Mouse (Mus musculus): ENCODE measurements around the gene Ntng1. TPM values are rescaled to one million over a fixed set of nuclear protein-coding genes. Genes with fewer than 3 reads are reported as not detected.
A peak's percentile ranks its signal among the peaks of the same experiment; 100 is the strongest.

The Ntng1 gene
- total RNA-seq (2014; rRNA removed) (28.2 and 37.1 TPM in 2 replicates), polyA plus RNA-seq (2015; fragmentation: Nextera tagmentation; extraction: Ambion mirVana) (18.5 and 20.1 TPM in 2 replicates)

DNA sequence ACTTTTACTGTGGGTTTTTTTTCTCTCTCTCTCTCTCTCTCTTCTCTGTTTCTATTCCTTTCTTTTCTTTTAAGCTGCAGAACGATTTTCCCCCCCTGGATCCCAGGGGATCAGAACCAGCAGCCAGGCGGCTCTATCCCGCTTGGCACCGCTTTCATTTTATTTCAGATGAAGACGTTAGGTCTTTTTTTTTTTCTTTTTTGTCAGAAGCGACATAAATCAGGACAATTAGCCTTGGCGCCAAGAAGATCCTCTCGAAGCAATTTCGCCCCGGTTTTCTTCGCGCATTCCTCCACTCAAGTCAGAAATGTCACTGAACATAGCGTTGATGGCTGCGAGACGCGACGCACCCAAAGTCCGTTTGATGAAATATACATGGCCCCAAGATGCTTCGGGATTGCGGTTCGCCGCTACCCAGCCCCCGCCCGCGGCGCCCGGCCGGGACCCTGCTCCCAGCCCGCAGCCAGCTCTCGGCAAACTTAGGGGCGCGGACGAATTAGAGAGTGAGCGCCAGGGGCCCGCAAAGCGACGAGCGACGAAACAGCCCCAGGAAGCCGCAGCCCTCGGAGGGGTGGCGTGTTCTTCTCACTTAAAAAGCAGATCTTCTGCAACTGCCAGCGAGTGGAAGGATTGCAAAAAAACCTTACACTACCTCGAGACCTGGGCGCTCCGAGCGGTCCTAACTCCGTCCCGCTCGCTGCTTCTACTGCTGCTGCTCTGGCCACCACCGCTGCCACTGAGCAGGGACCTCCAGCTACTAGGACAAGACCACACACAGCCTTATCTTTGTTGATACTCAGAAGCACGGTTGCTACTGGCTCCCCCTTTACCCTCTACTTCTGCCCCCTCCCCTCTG is at the start of gene Ntng1:
Ntng1 (minus strand) TSS at position 806 of the 856 bp plus-strand sequence.
- TF ChIP-seq CTCF (IDR thresholded peaks at IDR 0.05; ENCODE audit: low read depth): no peak
- WGBS: under 1% methylated on average over 50 of the region's 52 CpGs
- Histone ChIP-seq H3K27ac (peak within 1 kb of the TSS; percentile 62; the same call in 1 of the 2 replicates), H3K4me2 (ENCODE audit: low read depth, low read length) (peak within 1 kb of the TSS; percentile 97), H3K4me3 (ENCODE audit: low read length) (peak within 1 kb of the TSS; percentile 83), H3K27me3 (ENCODE audit: insufficient read depth, low read length) (no peaks in the 10 kb centered on the region), H3K36me3 (ENCODE audit: insufficient read depth, low read length) (no peaks in the 10 kb centered on the region), H3K4me1 (ENCODE audit: insufficient read depth, low read length) (no peaks in the 10 kb centered on the region), H3K9ac (replicated peaks; ENCODE audit: low read length) (peak within 1 kb of the TSS; percentile 67), H3K9me3 (ENCODE audit: low read length) (no peaks in the 10 kb centered on the region)
- ATAC-seq: peak; percentile 58
- DNase-seq (ENCODE audit: low spot score): peak; percentile 70

GRCm38 (mm10) chr3:110187401-110187948 is 43.7 kb upstream of the Ntng1 start:
- ATAC-seq (no peak), DNase-seq (ENCODE audit: low spot score) (no peak)
- H3K4me3 ChIP-seq (ENCODE audit: low read length): no peak overlapping the region
- no peaks in the 10 kb centered on the region for H3K27me3 ChIP-seq (ENCODE audit: insufficient read depth, low read length)
- no peaks in the 10 kb centered on the region for H3K36me3 ChIP-seq (ENCODE audit: insufficient read depth, low read length)
- H3K9ac ChIP-seq (replicated peaks; ENCODE audit: low read length): no peak overlapping the region
- H3K9me3 ChIP-seq (ENCODE audit: low read length): no peaks in the 10 kb centered on the region
- no peak overlapping the region for H3K4me2 ChIP-seq (ENCODE audit: low read depth, low read length)
- 85% methylated on average over 5 of the region's 5 CpGs for whole genome bisulfite sequencing
- no peak for TF ChIP-seq CTCF (IDR thresholded peaks at IDR 0.05; ENCODE audit: low read depth)
- H3K27ac ChIP-seq: no peak overlapping the region
- no peaks in the 10 kb centered on the region for H3K4me1 ChIP-seq (ENCODE audit: insufficient read depth, low read length)

DNA sequence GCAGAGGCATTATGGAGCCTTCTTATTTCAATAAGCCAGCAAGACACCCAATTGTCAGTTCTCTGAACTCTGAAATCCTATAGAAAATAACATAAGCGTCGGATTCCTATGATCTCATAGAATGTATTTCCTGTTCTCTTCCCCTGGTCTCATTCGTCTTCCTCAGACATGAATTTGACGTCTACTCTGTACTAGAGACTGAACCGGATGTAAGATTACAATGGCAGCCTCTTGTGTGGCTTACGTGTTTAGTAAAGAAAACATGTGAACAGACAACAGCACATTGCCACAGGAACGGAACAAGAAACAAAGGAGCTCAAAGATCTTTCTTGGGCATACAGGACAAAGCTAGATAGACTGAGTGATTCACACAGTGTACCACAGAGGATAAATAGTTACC is 5.3 kb upstream of the Ntng1 start:
- H3K9me3 ChIP-seq (ENCODE audit: low read length): no peaks in the 10 kb centered on the region
- H3K9ac ChIP-seq (replicated peaks; ENCODE audit: low read length): no peak overlapping the region
- no peaks in the 10 kb centered on the region for H3K27me3 ChIP-seq (ENCODE audit: insufficient read depth, low read length)
- no peak for DNase-seq (ENCODE audit: low spot score)
- ATAC-seq: no peak
- TF ChIP-seq CTCF (IDR thresholded peaks at IDR 0.05; ENCODE audit: low read depth): no peak
- H3K4me1 ChIP-seq (ENCODE audit: insufficient read depth, low read length): no peaks in the 10 kb centered on the region
- no peak overlapping the region for H3K4me3 ChIP-seq (ENCODE audit: low read length)
- WGBS: 74% methylated on average over 7 of the region's 7 CpGs
- H3K4me2 ChIP-seq (ENCODE audit: low read depth, low read length): no peak overlapping the region
- no peaks in the 10 kb centered on the region for H3K36me3 ChIP-seq (ENCODE audit: insufficient read depth, low read length)
- H3K27ac ChIP-seq: no peak overlapping the region

DNA sequence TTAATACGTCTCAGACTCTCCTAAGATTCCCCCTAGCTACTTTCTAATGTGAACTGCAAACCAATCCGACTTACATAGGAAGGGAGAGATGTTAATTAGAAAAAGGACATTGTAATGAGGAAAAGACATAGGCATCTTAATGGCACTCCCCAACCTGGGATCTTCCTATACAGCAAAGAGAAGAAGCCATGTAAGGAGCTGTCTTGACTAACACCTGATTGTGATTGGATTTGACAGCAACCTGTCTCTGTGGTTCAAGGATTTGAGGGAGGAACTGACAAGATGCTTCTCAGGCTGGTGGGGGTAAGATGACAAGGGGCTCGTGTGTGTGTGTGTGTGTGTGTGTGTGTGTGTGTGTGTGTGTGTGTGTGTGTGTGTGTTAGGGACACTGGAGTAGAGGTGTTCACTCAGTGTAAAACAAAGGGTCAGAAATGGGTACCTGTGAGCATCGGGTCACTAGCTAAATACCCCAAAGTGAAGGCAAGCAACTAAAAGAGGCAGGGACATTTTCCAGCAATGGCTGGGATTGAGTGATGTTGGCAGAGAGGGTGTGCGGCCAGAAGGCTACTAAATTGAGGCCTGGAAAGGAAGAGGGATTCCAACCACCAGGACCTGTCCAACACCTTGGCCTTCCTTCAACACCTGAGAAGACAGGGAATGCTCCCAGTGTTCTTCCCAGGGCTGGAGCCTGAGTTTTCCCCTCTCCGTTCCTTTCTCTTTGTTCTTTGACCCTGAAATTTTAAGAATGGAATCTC is 667 bp upstream of the Ntng1 start:
- Histone ChIP-seq H3K27me3 (ENCODE audit: insufficient read depth, low read length) (no peaks in the 10 kb centered on the region), H3K4me3 (ENCODE audit: low read length) (peak overlapping the region; percentile 83), H3K36me3 (ENCODE audit: insufficient read depth, low read length) (no peaks in the 10 kb centered on the region), H3K9ac (replicated peaks; ENCODE audit: low read length) (no peak overlapping the region; the same call in 1 of the 2 replicates), H3K4me2 (ENCODE audit: low read depth, low read length) (peak overlapping the region; percentile 97), H3K27ac (no peak overlapping the region), H3K9me3 (ENCODE audit: low read length) (no peaks in the 10 kb centered on the region), H3K4me1 (ENCODE audit: insufficient read depth, low read length) (no peaks in the 10 kb centered on the region)
- DNase-seq (ENCODE audit: low spot score): no peak
- ATAC-seq: no peak
- TF ChIP-seq CTCF (IDR thresholded peaks at IDR 0.05; ENCODE audit: low read depth): no peak
- 45% methylated on average over 6 of the region's 6 CpGs for WGBS

DNA sequence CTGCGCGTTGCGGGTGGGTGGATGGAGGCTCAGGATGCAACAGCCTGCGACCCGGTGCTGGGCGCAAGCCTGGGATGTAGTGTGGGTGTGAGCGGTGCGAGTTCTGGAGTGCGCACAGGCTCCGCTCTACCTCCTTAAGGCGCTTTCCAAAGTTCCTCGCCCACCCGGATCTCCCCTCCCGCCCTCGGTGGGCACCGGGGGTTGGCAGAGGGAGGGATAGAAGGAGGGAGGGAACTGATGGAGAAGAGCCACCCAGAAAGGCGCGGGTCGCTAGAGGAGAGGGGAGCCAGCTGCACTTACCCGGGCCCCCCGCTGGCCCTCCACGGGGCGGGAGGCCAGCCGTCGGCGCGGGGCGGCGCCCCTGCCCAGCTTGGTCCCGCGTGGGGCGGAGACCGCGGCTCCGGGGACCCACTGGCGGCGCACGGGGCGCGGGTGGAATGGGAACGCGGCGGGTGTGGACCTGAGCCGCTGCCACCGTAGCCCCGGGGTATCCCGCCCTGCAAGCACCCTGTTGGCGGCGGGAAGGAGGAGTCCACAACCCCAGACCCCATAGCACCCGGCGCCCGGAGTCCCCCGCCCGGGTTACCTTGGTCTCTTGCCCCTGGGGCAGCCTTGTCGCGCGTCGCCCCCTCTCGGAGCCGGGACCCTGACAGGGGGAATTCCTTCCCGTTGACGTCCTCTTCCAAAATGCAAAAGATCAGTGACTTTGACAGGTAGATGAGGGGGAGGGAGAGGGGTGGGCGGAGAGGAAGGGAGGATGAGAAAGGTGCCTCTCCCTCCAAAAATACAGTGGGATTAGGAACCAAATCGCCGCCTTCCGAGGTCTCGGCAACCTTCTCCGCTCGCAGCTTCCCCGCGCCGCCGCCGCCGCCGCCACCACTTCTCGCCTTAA is 1.3 kb downstream of the Ntng1 start:
- peak; percentile 23; the same call in 1 of the 2 replicates for TF ChIP-seq CTCF (IDR thresholded peaks at IDR 0.05; ENCODE audit: low read depth)
- peak; percentile 52 for ATAC-seq
- Histone ChIP-seq H3K27me3 (ENCODE audit: insufficient read depth, low read length) (no peaks in the 10 kb centered on the region), H3K27ac (peak overlapping the region; percentile 62; the same call in 1 of the 2 replicates), H3K9ac (replicated peaks; ENCODE audit: low read length) (peak overlapping the region; percentile 67), H3K4me2 (ENCODE audit: low read depth, low read length) (peak overlapping the region; percentile 97), H3K9me3 (ENCODE audit: low read length) (no peaks in the 10 kb centered on the region), H3K4me1 (ENCODE audit: insufficient read depth, low read length) (no peaks in the 10 kb centered on the region), H3K36me3 (ENCODE audit: insufficient read depth, low read length) (no peaks in the 10 kb centered on the region), H3K4me3 (ENCODE audit: low read length) (peak overlapping the region; percentile 83)
- 1% methylated on average over 73 of the region's 77 CpGs for WGBS
- DNase-seq (ENCODE audit: low spot score): peak; percentile 45

Data from hindbrain, postnatal 0 days (tissue).